Mouse (Mus musculus): Measurements from ENCODE around the gene Gatd1.
A peak's percentile ranks its signal among the peaks of the same experiment; 100 is the strongest.
"Not testable (repeated sequence)": the region's sequence is repeated elsewhere in the genome, so short reads cannot be mapped to it uniquely, and the experiment has no call there.

The Gatd1 gene

DNA sequence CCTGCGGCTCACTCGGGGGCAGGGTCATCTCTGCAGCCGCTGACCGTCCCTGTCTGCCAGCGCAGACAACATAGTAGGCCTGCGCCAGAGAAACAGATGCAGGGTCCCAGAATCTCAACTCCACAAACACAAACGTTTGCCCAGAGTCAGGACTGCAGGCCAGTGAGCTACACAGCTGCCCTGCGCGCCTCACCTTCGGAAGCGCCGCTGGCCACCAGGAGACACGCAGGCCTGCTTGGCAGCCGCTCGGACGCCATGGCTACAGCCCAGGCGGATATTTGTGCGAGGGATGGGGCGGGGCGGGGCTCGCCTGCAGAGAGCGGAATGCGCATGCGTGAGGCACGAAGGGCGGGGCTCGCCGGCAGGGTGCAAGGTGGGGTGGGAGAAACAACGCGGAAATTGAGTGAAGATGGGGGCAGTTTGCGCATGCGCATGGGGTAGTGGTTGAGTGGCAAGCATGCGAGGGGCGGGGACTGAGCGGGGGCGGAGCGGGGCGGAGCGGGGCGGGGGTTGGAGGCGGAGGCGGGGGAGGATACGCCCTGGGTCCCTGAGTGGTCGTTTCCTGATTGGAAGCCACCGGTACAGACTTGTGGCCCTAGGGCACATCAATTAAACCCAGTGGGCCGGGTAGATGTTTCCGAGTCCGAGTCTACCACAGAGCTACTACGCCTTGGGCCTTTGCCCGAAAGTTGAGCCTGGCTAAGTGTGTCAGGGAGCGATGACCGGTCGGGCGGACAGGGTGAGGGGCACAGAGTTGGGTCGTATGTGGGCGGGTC lies at the start of gene Gatd1:
TSS of gene Gatd1 (minus strand) at position 328 of the 776 bp plus-strand sequence.
- peak; percentile 99 for DNase-seq

DNA sequence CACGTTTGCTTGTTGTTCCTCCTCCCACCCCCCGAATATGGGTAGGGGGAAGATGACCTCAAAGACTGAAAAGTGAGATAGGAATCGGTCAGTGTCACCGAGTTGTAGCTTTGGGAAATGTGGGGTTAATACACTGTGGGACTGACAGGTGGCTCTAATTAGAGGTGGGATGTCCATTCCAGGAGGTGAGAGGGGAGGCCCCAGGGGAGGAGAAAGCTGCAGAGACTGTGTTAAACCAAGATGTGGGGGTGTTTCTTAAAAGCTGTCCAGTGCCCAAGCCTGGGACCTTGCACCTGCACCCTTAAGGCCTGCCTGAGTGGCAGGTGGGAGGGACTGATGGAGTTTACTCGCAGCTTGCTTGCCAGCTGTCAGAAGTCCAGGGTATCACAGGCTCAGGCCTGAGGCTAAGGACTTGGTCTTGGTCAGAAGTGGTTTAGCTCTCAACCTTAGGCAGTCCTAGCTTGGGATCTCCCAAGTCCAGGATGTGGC lies 48.4 kb upstream of the Gatd1 start:
- no peak for DNase-seq

DNA sequence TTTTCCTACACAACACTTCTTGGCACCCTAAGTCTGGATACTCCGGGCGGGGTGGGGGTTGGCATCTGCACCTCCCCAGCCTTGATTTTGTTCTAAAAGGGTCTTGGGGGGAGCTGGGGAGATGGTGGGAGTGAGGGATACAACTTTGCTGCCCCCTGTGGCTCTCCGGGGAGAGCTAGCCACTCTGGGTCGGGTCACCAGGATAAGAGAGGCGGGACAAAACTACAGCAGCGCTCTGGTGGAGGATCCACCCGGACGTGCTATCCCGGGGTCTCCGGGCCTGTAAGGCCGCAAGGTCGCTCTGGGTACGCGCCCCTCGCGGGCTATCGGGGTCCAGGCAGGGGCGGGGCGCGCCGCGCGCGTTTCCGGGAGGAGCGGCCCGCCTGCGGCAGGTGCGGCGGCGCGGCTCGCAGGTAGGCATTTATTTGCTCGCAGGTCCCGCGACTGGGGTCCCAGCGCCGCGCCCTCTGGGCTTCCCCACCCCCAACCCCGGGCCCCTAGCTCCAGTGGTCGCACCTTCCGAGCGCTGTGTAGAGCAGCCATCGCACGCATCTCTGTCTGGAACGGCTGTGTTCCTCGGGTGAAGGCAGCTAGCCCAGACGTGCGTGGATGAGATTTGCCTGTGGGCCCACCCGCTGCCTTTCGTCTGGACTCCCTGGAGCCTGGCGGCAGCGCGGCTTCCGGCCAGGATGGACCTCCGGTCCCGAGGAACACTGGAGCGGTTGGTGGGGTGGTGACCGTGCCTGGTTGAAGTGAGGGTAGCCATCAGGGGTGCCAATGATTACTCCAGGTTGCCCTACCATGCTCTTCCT lies 47.8 kb upstream of the Gatd1 start:
- DNase-seq = peak; percentile 46

- DNase-seq = peak; percentile 53
These were observed 46.6 kb upstream of the Gatd1 start, which contains the start of gene Cracr2b for GRCm38 (mm10) chr7:141460391-141461113. Gene Cracr2b, plus strand, starts transcription at chr7:141461094.

DNA sequence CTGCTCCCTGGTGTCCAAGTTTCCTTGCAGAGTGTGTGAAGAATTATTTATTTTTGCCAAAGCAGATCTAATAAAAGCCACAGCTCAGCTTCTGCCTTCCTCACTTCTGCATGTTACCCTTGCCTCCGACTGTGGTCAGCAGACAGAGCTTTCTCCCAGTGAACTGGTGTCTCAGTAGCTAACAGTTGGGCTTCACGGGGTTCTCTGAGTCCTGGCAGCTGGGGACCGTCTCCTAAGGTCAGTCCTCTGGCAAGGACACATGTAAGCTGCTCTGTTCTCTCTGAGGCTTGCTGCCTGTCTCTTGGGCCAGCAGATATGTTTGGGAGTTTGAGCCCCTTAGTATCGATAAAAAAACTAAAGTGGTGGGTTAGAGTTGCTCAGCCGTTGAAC lies 46.1 kb upstream of the Gatd1 start:
- peak; percentile 38 for DNase-seq

DNA sequence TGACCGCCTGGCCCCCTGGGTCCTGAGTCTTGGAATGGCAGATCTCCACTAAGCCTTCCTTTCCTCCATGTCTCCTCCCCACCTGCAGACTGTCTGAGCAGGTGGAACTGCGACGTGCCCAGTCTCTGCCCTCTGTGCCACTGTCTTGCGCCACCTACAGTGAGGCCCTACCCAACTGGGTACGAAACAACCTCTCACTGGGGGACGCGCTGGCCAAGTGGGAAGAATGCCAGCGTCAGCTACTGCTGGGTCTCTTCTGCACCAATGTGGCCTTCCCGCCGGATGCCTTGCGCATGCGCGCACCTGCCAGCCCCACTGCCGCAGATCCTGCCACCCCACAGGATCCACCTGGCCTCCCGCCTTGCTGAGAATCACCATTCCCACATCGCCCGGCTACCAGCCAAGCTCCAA lies 45.4 kb upstream of the Gatd1 start:
- peak; percentile 80 for DNase-seq

DNA sequence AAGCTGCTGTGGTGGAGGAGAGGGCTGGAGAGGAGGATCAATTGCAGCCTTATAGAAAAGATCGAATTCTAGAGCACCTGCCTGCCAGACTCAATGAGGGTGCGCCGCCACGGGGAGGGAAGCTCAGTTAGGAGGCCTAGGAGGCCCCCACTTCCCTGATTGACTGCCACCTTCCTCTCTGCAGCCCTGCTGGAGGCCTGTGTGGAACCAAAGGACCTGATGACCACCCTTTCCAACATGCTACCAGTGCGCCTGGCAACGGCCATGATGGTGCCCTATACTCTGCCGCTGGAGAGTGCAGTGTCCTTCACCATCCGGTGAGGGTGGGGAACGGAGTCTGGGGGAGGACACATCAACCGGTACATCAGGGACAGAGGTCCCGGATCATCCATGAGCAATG lies 44.7 kb upstream of the Gatd1 start:
- DNase-seq = peak; percentile 54

DNA sequence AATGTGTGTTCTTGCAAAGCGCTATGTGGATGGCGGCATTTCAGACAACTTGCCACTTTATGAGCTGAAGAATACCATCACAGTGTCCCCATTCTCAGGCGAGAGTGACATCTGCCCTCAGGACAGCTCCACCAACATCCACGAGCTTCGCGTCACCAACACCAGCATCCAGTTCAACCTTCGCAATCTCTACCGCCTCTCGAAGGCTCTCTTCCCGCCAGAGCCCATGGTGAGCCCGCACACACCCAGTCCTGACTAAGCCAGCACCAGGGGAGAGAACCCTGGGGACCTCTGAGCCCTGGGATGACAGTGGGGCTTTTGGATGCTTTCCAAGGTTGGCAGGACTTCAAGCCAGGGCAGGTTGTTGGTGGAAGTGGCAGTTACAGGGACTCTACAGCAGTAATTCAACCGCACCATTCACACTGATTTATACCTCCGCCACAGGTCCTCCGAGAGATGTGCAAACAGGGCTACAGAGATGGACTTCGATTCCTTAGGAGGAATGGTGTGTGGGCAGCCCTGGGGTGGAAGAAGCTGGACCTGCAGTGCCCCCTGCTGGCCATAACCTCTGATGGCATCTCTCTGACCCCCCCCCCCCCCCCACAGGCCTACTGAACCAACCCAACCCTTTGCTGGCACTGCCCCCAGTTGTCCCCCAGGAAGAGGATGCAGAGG lies 44.2 kb upstream of the Gatd1 start:
- peak; percentile 64 for DNase-seq

GRCm38 (mm10) chr7:141457236-141457635 lies 43.3 kb upstream of the Gatd1 start:
- DNase-seq = peak; percentile 41

- peak; percentile 37 for DNase-seq
These were observed 42.8 kb upstream of the Gatd1 start for GRCm38 (mm10) chr7:141456739-141457138.

DNA sequence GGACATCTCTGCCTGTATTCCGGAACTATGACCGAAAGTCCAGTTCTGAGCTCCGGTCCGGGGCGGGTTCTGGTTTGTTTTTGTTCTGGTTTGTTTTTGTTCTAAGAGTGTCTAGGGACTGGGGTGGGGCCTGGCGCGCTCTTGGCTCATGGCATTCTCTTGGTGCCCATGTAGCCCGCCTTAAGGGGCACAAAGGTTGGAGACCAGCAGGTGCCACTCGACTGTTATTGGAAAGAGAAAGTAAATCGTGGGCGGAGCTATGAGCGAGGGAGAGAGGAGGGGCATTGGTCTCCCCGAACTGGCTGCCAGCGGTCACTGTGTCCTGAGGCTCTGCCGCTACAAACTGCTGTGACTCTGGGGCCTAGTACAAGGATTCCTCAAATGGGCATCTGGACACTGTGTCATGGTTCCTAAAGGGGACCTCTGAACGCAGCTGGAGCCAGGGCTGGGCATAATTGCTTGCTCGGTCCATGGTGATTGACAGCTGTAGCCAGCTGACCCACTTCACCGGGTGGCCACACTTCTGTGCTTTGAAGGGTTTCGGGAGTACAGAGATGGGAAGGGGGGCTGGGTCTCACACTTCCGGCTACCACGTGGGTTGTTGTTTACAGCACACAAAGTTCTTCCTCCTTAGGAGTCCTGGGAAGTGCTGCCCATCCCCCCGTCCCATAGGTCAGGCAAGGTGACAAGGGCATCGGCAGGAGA lies 41.8 kb upstream of the Gatd1 start:
- peak; percentile 70 for DNase-seq

GRCm38 (mm10) chr7:141454967-141455551 lies 41.1 kb upstream of the Gatd1 start, which contains the start of gene Pnpla2:
Gene Pnpla2, plus strand, starts transcription at chr7:141455198.
- peak; percentile 88 for DNase-seq

GRCm38 (mm10) chr7:141453636-141454035 lies 39.7 kb upstream of the Gatd1 start:
- DNase-seq = no peak

- DNase-seq = no peak
These were observed 38.0 kb upstream of the Gatd1 start for GRCm38 (mm10) chr7:141451928-141452327.

DNA sequence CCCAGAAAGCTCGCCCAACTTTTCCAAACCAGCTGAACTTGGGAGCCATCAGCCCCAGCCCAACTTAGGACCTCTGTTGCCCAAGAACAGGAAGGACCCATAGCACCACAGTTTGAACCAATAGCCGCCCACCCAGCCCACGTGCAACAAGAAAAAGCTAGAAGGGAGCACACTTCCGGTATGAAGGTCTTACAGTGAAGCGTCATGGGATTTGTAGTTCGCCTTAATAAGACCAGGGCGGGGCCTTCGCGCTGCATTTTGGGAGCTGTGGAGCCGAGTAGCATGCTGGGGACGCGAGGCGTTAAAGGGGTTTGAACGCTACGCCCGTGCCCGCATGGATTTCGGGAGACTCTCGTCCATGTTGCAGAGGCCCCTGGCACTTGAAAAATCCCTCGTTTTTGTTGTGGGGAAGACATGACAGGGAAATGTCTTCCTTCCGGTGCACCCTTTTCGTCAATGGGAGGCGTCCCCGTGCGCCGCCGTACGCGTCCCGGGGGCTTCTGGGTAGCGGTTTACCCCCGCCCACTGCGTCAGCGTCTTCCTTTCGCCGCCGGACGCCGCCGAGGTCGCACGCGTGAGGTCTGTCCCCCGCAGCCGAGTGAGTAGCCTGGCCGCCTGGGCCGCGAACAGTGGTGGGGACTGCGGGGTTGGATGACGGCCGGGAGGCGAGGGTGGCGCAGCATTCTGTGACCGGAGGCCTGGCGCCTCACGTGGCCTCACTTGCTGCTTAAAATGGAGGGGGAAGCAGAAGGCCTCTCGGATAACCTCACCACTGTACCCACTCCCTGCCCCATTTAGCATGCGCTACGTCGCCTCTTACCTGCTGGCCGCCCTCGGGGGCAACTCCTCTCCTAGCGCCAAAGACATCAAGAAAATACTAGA lies 33.4 kb upstream of the Gatd1 start, which contains the start of gene Rplp2:
TSS of gene Rplp2 (plus strand) at position 261 of the 882 bp plus-strand sequence.
- peak; percentile 94 for DNase-seq

- not testable (repeated sequence) for DNase-seq
These were observed 32.4 kb upstream of the Gatd1 start for GRCm38 (mm10) chr7:141446374-141446773.

GRCm38 (mm10) chr7:141443828-141444237 lies 29.9 kb upstream of the Gatd1 start, which contains the start of gene Pidd1:
Gene Pidd1, minus strand, starts transcription at chr7:141444025.
- no peak for DNase-seq

GRCm38 (mm10) chr7:141443081-141443821 lies 29.3 kb upstream of the Gatd1 start:
- peak; percentile 38 for DNase-seq

DNA sequence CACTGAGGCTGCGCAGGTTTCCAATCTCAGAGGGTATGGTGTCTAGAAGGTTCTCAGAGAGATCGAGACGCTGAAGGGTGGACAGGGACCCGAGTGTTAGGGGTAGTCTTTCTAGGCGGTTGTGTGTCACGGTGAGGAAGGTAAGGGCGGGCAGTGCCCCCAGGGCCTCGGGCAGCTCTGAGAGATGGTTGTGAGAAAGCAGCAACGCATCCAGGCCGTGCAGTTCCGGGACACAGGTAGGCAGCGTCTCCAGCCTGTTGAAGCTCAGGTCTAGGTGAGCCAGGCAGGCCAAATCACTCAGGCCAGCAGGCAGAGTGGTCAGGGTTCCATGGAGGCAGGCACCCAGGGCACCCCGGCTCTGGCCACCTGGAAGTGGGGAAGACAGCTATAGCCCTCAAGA lies 28.3 kb upstream of the Gatd1 start:
- DNase-seq = no peak
